Mouse (Mus musculus): ENCODE measurements around the gene Capn2. TPM values are rescaled to one million over a fixed set of nuclear protein-coding genes. Genes with fewer than 3 reads are reported as not detected.

Gene Capn2
- polyA plus RNA-seq, 1 experiment from 2014 or later: 152 TPM

Other genes starting within 250 kb of the Capn2 start
- 83.9 and 87.7 TPM in 2 replicates for gene Degs1, start 234.8 kb downstream of the Capn2 start, polyA plus RNA-seq (2016; fragmentation: Nextera tagmentation; extraction: Ambion mirVana)
- 26.1 and 26.6 TPM in 2 replicates for gene Fbxo28, start 176.0 kb downstream of the Capn2 start, polyA plus RNA-seq (2016; fragmentation: Nextera tagmentation; extraction: Ambion mirVana)
- 29.9 and 32.9 TPM in 2 replicates for gene Trp53bp2, start 108.4 kb downstream of the Capn2 start, polyA plus RNA-seq (2016; fragmentation: Nextera tagmentation; extraction: Ambion mirVana)
- gene Capn8, start 47.4 kb upstream of the Capn2 start, polyA plus RNA-seq (2016; fragmentation: Nextera tagmentation; extraction: Ambion mirVana): 0.08 TPM in 1 of 2 replicates, not detected in the other
- not detected in 2 replicates for gene Ccdc185, start 231.6 kb upstream of the Capn2 start, polyA plus RNA-seq (2016; fragmentation: Nextera tagmentation; extraction: Ambion mirVana)
- 15.4 and 15.7 TPM in 2 replicates for gene Susd4, start 246.3 kb upstream of the Capn2 start, polyA plus RNA-seq (2016; fragmentation: Nextera tagmentation; extraction: Ambion mirVana)

All from embryonic facial prominence, embryonic 12.5 days (tissue).